Mouse (Mus musculus) right cerebral cortex, adult 18-20 months (tissue): ENCODE measurements around the gene Sin3a.

ENCODE experiments used
- DNase-seq: peaks from one replicate; pipeline ENCODE4 v3.0.0; 2022; ENCODE audit warnings: mixed read lengths

Sin3a gene

GRCm38 (mm10) chr9:57138507-57138906, 66.7 kb downstream of the Sin3a start:
- no peak for DNase-seq

- DNase-seq = no peak
These were observed 67.3 kb downstream of the Sin3a start for GRCm38 (mm10) chr9:57139110-57139509.

DNA sequence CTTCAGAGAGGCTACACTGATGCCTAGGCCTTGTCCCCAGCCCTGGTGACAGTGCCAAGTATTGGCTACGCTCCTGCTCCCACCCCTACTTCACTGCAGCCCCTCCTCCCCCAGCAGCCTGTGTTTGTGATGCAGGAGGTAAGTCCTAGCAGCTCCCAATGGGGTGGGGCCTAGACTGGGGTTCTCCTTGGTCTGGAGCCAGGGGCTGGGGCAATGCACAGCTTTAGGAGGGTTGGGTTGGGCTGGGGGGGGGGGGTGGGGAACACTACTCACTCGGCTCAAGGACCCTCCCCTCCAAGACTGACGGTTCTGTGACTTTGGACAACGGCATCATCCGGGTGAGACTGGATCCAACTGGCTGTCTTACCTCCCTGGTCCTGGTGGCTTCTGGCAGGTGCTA, 67.7 kb downstream of the Sin3a start:
- DNase-seq = no peak

DNA sequence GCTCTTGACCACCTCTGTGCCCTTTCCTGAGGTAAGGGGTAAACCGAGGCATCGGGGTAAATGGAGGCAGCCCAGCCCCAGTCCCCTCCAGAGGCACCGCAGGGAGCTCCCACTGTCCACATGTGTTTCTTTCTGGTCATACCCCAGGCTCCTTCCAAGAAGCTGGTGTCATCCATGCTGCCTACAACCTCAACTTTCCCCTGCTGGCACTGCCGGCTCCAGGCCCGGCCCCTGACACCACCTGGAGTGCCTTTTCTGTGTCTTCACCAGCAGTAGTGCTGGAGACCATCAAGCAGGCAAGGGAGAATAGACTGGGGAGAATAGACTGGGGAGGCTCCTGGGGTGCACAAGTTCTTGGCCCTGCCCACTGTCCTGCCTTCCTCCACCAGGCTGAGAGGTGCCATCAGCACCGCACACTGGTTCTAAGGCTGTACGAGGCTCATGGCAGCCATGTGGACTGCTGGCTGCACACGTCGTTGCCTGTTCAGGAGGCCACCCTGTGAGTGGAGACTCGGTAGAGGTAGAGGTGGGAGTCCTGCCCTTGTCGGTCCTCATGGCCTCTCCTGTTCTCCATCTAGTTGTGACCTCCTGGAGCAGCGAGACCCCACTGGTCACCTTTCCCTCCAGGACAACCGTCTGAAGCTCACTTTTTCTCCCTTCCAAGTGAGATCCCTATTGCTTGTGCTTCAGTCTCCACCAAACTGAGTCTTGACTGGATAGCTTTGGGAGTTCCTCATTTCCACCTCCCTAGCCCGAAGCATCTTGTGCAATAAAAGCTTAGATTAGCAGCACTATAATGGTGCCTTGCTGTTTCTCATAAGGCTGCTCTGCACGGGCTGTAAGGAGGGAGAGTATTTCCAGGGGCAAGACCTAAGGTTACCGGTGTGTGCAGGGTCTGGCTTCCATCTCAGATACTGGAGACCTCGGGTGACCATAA, 69.8 kb downstream of the Sin3a start:
- DNase-seq = no peak

GRCm38 (mm10) chr9:57143212-57143611, 71.4 kb downstream of the Sin3a start:
- DNase-seq = no peak

- DNase-seq = no peak
These were observed 73.0 kb downstream of the Sin3a start for GRCm38 (mm10) chr9:57144830-57145229.

DNA sequence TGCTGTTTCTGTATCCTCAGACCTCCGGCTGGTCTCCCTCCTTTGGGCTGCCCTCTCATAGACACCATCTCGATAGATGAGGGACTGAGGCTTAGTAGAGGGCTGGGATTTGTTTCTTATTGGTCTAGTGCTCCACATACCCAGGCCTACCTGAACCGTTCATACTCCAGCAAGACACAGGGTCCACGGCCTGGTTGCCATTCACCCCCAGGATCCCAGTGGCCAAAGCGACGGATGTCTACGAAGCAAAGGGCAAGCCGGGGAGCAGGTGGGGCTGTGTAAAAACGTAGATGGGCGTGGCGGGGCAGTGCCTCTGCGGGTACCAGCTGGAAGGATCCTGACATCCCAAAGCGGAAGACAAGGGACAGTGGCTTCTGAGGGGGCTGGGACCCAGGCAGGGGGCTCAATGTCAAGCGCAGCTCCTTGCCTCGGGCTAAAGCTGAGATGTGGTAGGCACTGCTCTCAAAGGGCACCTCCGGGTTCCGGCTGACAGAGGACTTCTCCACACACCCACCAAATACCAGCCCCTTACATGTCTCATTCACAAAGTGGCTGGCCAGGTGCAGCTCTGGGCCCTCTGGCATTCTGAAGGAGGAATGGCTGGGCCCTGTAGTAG, 74.7 kb downstream of the Sin3a start:
- DNase-seq = no peak

DNA sequence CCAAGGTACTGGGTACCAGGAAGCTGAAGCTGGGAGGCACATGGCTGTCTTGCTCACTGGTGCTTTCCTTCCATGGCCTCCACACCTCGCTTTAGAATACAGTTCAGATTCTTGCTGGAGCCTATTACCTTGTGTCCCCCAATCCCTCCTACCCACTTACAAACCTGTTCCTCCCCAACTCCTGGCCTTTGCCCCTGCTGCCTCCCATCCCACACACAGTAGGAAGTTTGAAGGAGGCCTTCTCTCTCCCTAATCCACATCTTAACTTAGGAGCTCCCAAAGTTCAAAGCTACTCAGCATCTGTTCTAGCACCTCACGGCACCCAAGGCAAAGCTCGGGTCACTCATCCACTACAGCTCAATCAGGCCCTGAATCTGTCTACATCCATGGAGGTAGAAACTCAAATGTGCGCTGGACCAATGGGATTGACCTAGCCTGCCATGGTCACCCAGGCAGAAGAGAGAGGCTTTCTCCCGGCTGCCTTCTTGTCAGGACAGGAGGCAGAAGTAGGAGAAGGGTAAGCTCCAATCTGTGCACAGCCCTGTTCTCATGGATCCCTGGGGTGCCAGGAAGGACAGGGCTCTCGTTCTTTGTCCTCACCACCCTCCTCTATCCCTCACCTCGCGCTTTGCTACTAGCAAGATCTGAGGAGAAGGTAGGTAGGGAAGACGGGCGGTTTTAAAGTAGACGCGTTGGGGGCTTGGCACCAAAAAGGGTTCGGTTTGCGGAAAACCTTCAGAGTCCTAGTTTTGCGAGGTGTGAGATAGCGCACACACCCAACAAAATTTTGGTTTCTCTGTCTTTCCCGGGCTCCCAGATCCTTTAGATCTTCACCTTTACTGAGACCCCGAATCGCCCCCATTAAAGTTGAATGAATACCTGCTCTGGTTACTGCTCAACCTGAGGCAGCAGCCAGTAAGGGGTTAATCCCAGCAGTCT, 75.6 kb downstream of the Sin3a start:
- no peak for DNase-seq

DNA sequence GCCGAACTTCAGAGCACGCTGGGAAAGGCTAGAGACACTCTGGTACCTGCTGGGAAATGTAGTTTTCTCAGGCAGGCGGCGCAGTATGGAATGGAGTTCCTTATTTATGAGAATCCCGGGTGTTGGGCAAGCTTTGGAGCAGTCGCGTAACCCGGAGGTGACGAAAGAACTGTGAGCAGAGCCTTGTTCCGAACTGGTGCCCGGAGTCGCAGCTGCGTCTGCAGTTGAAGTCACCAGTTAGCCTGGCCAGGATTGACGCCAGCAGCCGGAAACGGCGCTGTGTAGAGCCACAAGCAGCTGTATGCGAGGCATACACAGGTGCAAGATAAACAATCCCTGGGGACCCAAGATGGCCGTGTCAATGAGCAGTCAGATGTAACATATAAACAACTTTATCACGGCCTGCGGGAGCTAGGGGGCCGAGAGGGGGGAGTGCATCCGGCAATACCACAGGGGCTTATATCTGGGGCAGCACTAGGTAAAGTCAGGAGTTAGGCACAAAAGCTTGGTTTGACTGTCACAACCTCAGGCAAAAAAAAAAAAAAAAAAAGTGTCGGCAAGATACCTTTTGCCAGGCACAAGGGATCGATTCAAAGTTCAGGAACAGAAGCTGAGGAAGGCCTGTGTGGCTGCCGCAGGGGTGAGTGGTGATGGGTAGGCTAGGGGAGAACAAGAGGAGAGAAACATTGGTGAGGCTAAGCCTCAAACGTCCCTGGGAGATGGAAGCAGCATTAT, 76.5 kb downstream of the Sin3a start, which contains the start of gene Neil1:
Gene Neil1, minus strand, starts transcription at position 162 of the 735 bp plus-strand sequence.
- peak; percentile 94 for DNase-seq

- no peak for DNase-seq
These were observed 77.2 kb downstream of the Sin3a start for GRCm38 (mm10) chr9:57149021-57149420.

- DNase-seq = no peak
These were observed 78.4 kb downstream of the Sin3a start for GRCm38 (mm10) chr9:57150192-57150591.

GRCm38 (mm10) chr9:57152331-57152730, 80.5 kb downstream of the Sin3a start:
- DNase-seq = no peak

- DNase-seq = no peak
These were observed 84.5 kb downstream of the Sin3a start for GRCm38 (mm10) chr9:57156383-57156782.

DNA sequence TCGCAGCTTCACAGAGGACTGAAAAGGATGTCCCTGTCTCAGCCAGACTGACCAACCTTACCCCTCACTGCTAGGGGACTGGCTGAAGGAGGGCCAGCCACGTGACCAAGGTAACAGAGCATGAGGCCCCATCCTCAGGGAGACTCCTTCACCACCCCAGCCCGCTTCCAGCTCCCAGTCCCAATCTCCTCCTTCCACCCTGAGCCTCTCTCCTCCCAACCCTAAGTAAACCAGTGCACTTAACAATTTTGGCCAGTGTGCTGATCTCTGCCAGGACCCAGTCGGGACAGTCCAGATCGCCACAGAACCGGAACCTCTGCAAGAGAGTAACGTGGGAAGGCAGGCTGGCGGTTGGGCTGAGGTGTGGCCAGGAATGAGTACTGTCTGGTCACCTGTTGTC, 85.0 kb downstream of the Sin3a start:
- DNase-seq = no peak

DNA sequence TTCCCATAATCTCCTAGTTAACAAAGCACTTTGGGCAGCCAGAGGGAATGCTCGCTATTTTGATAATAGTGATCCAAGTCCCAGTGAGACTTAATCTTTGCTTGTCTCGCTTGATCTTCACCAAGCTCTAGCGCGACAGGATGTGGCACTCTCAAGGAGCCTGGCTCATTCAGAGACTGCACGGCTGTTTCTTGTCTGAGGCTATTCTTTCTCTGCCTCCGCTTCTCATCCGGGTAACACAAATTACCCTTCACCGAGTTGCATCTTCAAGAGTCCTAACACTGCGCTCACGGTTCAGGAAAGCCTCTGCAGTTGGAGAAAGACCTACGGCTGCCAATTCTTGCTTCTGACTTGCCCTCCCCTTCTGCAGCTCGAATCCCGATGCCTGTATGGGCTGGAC, 85.7 kb downstream of the Sin3a start:
- no peak for DNase-seq

- peak; percentile 94 for DNase-seq
These were observed 86.2 kb downstream of the Sin3a start, which contains the start of gene Commd4 for GRCm38 (mm10) chr9:57158013-57158470. TSS of gene Commd4 (minus strand) at chr9:57158331.

DNA sequence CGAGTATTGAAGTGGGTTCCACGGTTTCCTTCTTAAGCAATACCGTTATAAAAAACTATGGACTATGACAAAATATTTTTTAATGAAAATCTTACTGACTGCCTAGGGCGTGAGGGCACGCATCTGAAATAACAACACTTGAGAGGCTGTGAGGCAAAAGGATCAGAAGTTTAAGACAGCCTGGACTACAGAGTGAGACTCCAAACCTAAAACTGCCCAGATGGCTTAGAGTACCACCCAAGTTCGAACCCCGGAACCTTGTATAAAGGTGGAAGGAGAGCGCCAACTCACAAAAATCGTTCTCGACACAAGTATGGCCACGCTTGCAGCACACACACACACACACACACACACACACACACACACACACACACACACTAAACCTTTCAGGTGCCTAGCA, 86.7 kb downstream of the Sin3a start:
- no peak for DNase-seq

DNA sequence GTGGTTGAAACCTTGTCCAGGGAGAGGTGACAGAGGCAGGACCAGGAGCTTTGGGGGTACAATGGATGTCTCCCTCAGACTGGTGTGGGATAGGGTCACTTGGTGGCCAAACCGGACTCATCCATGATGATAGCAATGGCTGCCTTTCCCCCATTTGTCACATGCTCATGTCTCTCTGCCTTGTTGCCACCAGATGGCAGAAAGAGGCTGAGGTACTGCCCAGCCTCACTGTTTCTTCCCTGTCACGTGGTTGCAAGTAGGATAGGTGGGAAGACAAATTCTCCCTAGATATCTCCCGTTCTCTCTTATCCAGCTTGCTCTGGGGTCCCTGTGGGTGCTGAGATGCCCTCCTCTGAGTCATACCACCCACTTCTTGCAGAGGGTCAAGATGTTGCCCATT, 90.7 kb downstream of the Sin3a start:
- no peak for DNase-seq

GRCm38 (mm10) chr9:57163137-57163536, 91.3 kb downstream of the Sin3a start:
- DNase-seq = no peak

DNA sequence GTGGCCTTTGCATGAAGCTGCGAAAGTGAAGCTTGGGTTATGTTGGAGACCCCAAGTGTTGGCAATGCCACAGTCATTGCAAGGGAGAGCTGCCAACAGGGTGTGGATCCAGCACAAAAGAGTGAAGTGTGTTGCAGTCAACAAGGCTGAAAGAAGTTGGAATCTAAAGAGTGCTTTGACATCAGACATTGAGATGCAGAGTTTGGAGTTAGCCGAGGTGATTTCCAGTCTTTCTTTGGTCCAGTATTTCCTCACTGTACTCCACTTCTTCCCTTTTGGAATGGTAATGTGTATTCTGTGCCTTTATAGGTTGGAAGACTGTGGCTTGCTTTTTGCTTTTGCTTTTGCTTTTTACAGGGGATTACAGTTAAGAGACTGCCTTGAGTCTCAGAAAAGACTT, 94.3 kb downstream of the Sin3a start:
- no peak for DNase-seq

DNA sequence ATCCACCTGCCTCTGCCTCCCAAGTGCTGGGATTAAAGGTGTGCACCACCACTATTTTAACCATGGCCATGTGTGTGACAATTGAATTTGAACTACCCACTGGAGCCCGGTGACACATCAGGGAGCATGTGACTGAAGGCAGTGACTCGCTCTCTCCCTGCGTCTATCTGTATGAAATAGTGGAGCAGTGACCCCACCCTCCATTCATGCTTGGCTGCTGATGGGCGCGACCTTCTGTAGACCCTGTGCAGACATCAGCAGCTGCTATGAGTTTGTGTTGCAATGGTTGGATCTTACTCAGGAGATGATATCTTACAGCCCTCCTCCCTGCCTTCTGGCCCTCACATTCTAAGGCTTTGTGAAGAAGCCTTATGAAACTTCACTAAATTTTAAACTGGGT, 96.6 kb downstream of the Sin3a start:
- no peak for DNase-seq
